ENCODE assay signal across 8 mouse cellular contexts in genomic region chr3:84732016-84732502, GRCm38 (mm10).
DNase-seq lines count a peak whose midpoint lies in the region; ATAC-seq and TF ChIP-seq lines count a peak whose summit lies in the region.

No protein-coding gene starts in this region.

- 0 out of 2 replicates have a peak overlapping the region, but pooled peaks have one; percentile 34 for H3K27ac ChIP-seq in hindbrain, embryonic 11.5 days (ENCODE audit: low read depth, low read length)
- H3K27ac ChIP-seq in midbrain, embryonic 11.5 days (ENCODE audit: low read depth, low read length) = peak overlapping the region; percentile 9; the same call in 1 of the 2 replicates

- peak overlapping the region; percentile 52 for H3K9ac ChIP-seq in hindbrain, embryonic 11.5 days (ENCODE audit: low read depth, low read length)
- H3K9ac ChIP-seq in midbrain, embryonic 11.5 days (ENCODE audit: low read length) = peak overlapping the region; percentile 54

- WGBS in lung, adult 2 months = 12% methylated on average over 20 of the region's 20 CpGs
- WGBS in hindbrain, embryonic 11.5 days = 3% methylated on average over 20 of the region's 20 CpGs
- 2% methylated on average over 20 of the region's 20 CpGs for WGBS in midbrain, embryonic 11.5 days

- no peak for DNase-seq in lung, adult 2 months
- DNase-seq in lung, postnatal 14 days = no peak
- DNase-seq in cerebellum, adult 9-11 months = peak; percentile 23
- peak; percentile 70 for DNase-seq in hindbrain, embryonic 11.5 days (ENCODE audit: low spot score)
- DNase-seq in midbrain, embryonic 11.5 days (ENCODE audit: low spot score, missing footprints) = peak; percentile 93
- peak; percentile 77 for DNase-seq in thymus, postnatal 25 days
- DNase-seq in ovary, postnatal 36 days (ENCODE audit: low spot score) = no peak
- no peak for DNase-seq in MN1 (ENCODE audit: low spot score)

- no peaks in the 10 kb centered on the region for H3K36me3 ChIP-seq in hindbrain, embryonic 11.5 days (ENCODE audit: control insufficient read depth, insufficient read depth, low read length)
- H3K36me3 ChIP-seq in midbrain, embryonic 11.5 days (ENCODE audit: control insufficient read depth, insufficient read depth, low read length) = no peaks in the 10 kb centered on the region

- TF ChIP-seq CTCF in lung, adult 2 months (IDR thresholded peaks at IDR 0.05; ENCODE audit: insufficient read depth, low read length) = no peak

- ATAC-seq in hindbrain, embryonic 11.5 days (ENCODE audit: low FRiP score) = peak; percentile 87
- peak; percentile 85 for ATAC-seq in midbrain, embryonic 11.5 days (ENCODE audit: low FRiP score)

- 0 out of 2 replicates have a peak, but pooled peaks cover 4% of the 10 kb centered on the region for H3K27me3 ChIP-seq in hindbrain, embryonic 11.5 days (ENCODE audit: control insufficient read depth, insufficient read depth, low read length)
- H3K27me3 ChIP-seq in midbrain, embryonic 11.5 days (ENCODE audit: control insufficient read depth, insufficient read depth, low read length) = peaks cover 54% of the 10 kb centered on the region

- TF ChIP-seq POLR2A in lung, adult 2 months (IDR thresholded peaks at IDR 0.05; ENCODE audit: borderline replicate concordance, extremely low read depth, low read depth, low read length) = no peak

- H3K4me3 ChIP-seq in lung, adult 2 months (replicated peaks; ENCODE audit: extremely low read depth, low read depth, low read length) = peak overlapping the region; percentile 1
- H3K4me3 ChIP-seq in hindbrain, embryonic 11.5 days (ENCODE audit: low read depth, low read length) = peak overlapping the region; percentile 22
- H3K4me3 ChIP-seq in midbrain, embryonic 11.5 days (ENCODE audit: low read depth, low read length) = peak overlapping the region; percentile 20

- H3K9me3 ChIP-seq in hindbrain, embryonic 11.5 days (ENCODE audit: control insufficient read depth, low read length) = no peaks in the 10 kb centered on the region
- no peaks in the 10 kb centered on the region for H3K9me3 ChIP-seq in midbrain, embryonic 11.5 days (ENCODE audit: control insufficient read depth, low read length)

- H3K4me2 ChIP-seq in hindbrain, embryonic 11.5 days (replicated peaks; ENCODE audit: low read depth, low read length) = peak overlapping the region; percentile 44
- H3K4me2 ChIP-seq in midbrain, embryonic 11.5 days = peak overlapping the region; percentile 49

- peaks cover 6% of the 10 kb centered on the region; the same call in 1 of the 2 replicates for H3K4me1 ChIP-seq in lung, adult 2 months (ENCODE audit: control insufficient read depth, insufficient read depth, low read length)
- H3K4me1 ChIP-seq in hindbrain, embryonic 11.5 days (replicated peaks; ENCODE audit: control insufficient read depth, insufficient read depth, low read length) = peaks cover 4% of the 10 kb centered on the region; the same call in 1 of the 2 replicates
- peaks cover 12% of the 10 kb centered on the region for H3K4me1 ChIP-seq in midbrain, embryonic 11.5 days (ENCODE audit: control insufficient read depth, insufficient read depth, low read length)

Comparison
In these comparisons a context has a peak if more than half of its experiments do, and no peak if none do; other contexts are left out.
1. DNase-seq: peak in cerebellum, adult 9-11 months (single experiment), hindbrain, embryonic 11.5 days (single experiment), midbrain, embryonic 11.5 days (single experiment) and thymus, postnatal 25 days (single experiment); none in lung, adult 2 months (single experiment), lung, postnatal 14 days (single experiment), ovary, postnatal 36 days (single experiment) and MN1 (single experiment).
2. Peak in every context shown above with its lines, with median percentiles within 50 percentile points of each other: H3K4me3 ChIP-seq.